ENCODE assay signal across 31 mouse cellular contexts in the genomic region with DNA sequence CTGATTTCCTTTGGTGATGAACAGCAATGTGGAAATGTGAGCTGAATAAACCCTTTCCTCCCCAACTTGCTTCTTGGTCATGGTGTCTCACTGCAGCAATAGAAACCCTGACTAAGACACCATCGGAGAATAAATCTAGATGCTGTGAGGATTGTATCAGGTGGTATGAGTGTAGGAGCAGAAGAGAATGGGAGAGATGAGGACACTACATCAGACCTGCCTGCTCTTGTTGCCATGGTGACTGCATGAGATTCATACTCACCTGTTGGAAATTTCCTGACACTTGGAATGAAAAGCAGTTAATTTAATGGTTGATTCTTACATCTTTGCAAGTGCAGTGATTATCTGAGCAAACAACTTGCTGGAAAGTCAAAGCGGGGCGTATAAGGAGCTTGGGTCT. TPM values are rescaled to one million over a fixed set of nuclear protein-coding genes. Genes with fewer than 3 reads are reported as not detected.
"Had no signal": no experiment of that assay in that cellular context is flagged by ENCODE, and none has a peak within 500 bp of the region (broad histone marks: within the 10 kb centered on the region; RNA-seq: fewer than 3 reads in every experiment).

No protein-coding gene starts in this region.

- ATAC-seq: intestine, embryonic 16.5 days had no signal

- H3K9me3 ChIP-seq: liver, embryonic 13.5 days; neural tube, embryonic 12.5 days; neural tube, embryonic 15.5 days; stomach, embryonic 15.5 days had no signal

- DNase-seq: kidney, adult 18-20 months; kidney, adult 9 months; kidney, postnatal 25 days; layer of hippocampus, adult 9-11 months; layer of hippocampus, postnatal 36 days; liver, embryonic 13.5 days; lung, adult 2 months; lung, postnatal 14 days; lung, postnatal 4 days; right cerebral cortex, adult 18-20 months; right cerebral cortex, postnatal 14 days; right cerebral cortex, postnatal 4 days; thymus, postnatal 25 days had no signal

- H3K27me3 ChIP-seq: neural tube, embryonic 12.5 days; neural tube, embryonic 15.5 days; stomach, embryonic 15.5 days had no signal

- H3K27ac ChIP-seq: layer of hippocampus, adult 2 months; left cerebral cortex, adult 2 months; liver, embryonic 13.5 days; neural tube, embryonic 12.5 days; neural tube, embryonic 15.5 days; stomach, embryonic 15.5 days had no signal

- H3K9ac ChIP-seq: liver, embryonic 13.5 days; neural tube, embryonic 12.5 days; neural tube, embryonic 15.5 days; stomach, embryonic 15.5 days had no signal

- H3K4me2 ChIP-seq: liver, embryonic 13.5 days; neural tube, embryonic 12.5 days; neural tube, embryonic 15.5 days; stomach, embryonic 15.5 days had no signal

- H3K4me3 ChIP-seq: layer of hippocampus, adult 2 months; left cerebral cortex, adult 2 months; liver, embryonic 13.5 days; neural tube, embryonic 12.5 days; neural tube, embryonic 15.5 days; stomach, embryonic 15.5 days had no signal

- H3K36me3 ChIP-seq: liver, embryonic 13.5 days; neural tube, embryonic 12.5 days; neural tube, embryonic 15.5 days; stomach, embryonic 15.5 days had no signal

RNA-seq across cellular contexts. Expression of a gene that starts 48.1 kb away (rescaled TPM):
- total RNA-seq: layer of hippocampus, adult 2 months; layer of hippocampus, postnatal 36 days; left cerebral cortex, adult 2 months; left cerebral cortex, postnatal 10 days; left cerebral cortex, postnatal 36 days; liver, adult 2 months; megakaryocyte progenitor cell, adult 5-6 weeks; megakaryocyte-erythroid progenitor cell, adult 5-6 weeks had no signal
- polyA plus RNA-seq: intestine, embryonic 16.5 days; kidney, embryonic 16.5 days; large intestine, adult 2 months; limb, embryonic 11.5 days; limb, embryonic 14.5 days; liver, adult 2 months; liver, embryonic 13.5 days; liver, embryonic 16.5 days; lung, adult 2 months; lung, embryonic 16.5 days; neural tube, embryonic 12.5 days; neural tube, embryonic 15.5 days; stomach, embryonic 15.5 days; thymus, postnatal 0 days had no signal
